Mouse (Mus musculus): ENCODE measurements around the gene Sox3.

Sox3 gene

DNA sequence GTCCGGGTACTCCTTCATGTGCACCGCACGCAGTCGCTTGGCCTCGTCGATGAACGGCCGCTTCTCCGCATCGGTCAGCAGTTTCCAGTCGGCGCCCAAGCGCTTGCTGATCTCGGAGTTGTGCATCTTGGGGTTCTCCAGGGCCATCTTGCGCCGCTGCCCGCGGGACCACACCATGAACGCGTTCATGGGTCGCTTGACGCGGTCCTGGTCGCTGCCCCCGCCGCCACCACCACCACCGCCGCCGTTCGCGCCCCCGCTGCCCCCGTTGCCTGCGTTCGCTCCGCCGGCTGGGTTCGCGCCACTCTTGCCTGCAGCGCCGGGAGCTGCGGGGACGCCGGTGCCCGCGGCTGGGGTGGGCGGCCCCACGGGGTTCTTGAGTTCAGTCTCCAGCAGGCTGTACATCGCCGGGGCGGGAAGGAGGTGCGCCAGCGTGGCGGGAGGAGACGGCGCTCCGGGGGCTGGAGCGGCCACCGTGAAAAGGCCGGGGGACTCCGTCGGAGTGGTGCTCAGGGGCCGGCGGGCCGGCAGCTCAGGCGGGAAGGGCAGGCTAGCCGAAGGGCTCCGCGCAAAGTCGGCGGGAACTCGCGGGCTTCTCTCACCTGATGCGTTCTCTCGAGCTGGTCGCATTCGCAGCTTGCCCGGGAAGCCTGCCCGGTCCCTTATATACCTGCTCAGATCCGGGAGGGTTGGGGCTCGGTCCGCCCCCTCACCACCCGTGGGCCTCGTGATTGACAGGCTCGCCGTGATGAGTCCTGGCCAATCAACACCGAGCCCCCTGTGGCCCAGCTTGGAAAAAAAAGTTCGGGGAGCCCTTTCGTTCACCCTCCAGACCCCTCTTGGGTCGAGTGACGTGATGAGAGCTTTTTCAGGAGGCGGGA, at the start of gene Sox3:
Gene Sox3, minus strand, starts transcription at position 630 of the 881 bp plus-strand sequence.
- DNase-seq (ENCODE audit: low read depth, low spot score), result no peak

DNA sequence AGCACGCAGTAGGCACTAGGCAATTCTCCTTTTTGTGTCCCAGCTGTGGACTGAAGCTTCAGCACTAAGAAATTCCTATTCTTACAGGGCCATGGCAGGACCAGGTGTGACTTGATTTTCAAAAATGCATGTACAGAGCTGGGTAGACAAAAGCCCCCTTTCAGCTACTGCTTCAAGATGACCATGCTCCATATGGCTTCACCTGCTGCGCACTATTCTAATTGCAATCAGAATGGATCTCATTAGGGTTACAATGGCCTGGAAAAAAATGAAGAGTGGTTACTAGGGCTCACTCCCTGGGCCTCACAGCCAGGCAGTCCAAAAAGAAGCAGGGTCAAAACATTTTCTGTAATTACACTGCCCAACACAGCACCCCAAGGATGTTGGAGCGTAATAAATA, 47.0 kb upstream of the Sox3 start:
- DNase-seq (ENCODE audit: low read depth, low spot score), result no peak

- DNase-seq (ENCODE audit: low read depth, low spot score), result no peak
These were observed 6.3 kb upstream of the Sox3 start for GRCm38 (mm10) chrX:60899546-60899945.

- DNase-seq (ENCODE audit: low read depth, low spot score), result no peak
These were observed 5.4 kb upstream of the Sox3 start for GRCm38 (mm10) chrX:60898641-60899040.

DNA sequence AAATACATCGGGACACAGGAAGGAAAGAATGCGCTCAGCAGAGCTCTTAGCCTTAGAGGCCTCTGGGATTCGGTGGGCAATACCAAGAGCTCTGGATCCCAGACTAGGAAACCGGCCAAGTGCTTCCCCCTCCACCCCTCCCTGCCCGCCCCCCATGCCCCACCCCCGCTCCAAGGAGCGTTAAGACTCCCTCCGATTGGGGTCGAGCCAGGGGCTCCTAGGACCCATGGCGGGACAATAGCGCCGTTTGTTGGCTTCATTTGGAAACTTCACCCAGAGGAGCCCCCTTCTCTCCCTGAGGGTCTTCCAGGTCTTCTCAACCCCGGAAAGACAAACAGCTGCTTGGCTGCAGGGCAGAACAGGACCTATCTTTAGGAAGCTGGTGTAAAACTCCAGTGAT, 3.1 kb upstream of the Sox3 start:
- DNase-seq (ENCODE audit: low read depth, low spot score), result no peak

GRCm38 (mm10) chrX:60895416-60895815, 2.2 kb upstream of the Sox3 start:
- DNase-seq (ENCODE audit: low read depth, low spot score), result no peak

- DNase-seq (ENCODE audit: low read depth, low spot score), result no peak
These were observed 702 bp upstream of the Sox3 start for GRCm38 (mm10) chrX:60893720-60894543.

DNA sequence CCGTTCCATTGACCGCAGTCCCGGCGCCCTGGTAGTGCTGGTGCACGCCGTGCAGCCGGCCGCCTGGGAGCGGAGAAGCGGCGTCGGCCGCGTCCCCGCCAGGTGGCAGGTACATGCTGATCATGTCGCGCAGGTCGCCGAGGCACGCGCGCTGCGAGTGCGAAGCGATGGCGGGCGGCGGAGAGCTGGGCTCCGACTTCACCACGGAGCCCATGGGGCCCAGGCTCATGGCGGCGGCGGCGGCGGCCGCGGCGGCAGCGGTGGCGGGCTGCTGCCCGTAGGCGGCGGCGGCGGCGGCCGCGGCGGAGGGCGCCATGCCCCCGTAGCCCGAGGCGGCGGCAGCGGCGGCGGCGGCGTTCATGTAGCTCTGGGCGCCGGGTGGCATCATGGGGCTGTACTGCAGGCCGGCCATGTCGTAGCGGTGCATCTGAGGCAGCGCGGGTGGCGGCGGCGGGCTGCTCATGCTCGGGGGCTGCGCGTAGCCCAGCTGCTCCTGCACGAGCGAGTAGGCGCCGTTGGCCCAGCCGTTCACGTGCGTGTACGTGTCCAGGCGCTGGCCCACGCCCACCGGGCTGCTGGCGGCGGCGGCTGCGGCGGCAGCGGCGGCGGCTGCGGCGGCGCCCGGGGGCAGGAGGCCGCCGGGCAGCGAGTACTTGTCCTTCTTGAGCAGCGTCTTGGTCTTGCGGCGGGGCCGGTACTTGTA, 981 bp downstream of the Sox3 start:
- DNase-seq (ENCODE audit: low read depth, low spot score), result no peak

DNA sequence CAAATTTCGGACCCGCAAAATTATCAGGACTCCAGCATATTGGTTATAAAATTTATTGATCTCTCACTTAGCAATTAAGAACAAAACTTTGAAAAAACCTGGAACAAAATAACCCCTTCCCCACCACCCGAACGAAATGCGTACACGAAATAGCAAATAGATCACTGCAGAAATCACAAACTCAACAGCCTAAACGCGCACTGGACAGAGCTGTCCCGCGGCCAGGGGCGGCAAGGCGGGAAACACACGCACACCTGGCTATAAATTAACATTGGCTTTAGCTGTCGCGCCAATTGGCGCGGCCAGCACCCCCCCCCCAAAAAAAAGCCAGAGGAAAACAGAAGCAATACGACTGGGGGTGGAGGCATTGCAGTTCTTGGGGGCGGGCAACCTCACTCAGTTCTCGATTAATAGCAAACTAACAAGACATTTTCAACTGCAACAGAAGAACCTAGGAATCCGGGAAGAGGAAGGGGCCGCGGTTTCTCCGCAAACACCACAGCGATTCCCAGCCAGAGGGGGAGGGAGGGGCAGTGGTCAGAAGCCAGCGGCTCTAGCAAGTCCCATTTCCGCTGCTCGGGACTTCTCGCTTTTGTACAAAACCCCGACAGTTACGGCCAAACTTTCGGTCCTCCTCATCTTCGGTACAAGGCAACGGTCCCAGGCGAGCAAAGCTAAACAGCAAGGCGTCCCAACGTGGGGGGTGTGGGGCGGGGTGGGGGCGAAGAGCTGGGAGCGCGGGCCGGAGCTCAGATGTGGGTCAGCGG, 1.7 kb downstream of the Sox3 start:
- no peak for DNase-seq (ENCODE audit: low read depth, low spot score)

DNA sequence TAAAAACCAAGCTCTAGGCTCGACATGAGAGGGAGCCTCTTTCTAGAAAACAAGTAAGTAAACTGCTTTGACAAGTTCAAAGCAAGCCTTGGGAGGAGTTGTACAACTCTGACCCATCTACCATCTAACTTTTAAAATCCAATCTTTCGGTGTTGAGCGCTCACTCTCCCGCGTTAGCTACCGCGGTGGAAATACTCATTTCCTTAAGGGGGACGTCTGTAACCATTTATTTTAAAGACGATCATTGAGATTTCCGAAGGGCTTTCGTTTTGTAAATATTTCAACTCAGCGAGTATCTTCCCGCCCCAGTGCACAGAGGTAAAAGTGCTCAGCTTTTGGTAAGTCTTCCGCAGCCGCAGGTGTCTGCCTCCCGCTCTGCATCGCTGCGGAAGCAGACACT, 2.6 kb downstream of the Sox3 start:
- DNase-seq (ENCODE audit: low read depth, low spot score), result no peak

DNA sequence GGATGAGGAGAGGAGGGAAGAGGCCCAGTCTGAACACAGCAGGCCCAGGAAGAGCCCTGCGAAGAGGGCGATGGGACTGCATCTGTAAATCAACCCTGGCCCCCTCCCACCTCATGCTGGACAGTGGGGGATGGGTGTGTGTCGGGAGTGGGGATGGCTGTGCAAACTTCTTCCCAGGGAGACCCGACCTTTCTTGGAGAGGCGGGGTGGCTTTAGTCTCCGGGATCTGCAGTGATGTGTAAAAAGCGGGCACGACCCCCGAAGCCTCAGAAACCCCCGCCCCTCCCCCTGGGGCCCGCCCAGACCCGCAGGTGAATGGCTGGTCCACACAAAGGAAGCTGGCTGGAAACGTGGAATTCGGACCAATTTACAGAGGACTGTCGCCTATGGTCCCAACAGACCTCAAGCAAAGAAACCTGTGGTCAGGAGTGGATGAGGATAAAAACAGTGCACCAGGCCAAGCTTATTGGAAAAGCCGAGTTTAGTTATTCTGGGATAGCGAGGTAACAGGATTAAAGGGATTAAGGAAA, 3.2 kb downstream of the Sox3 start:
- no peak for DNase-seq (ENCODE audit: low read depth, low spot score)

Measured in telencephalon, adult 2 months (tissue).